Mouse (Mus musculus) myocyte (in vitro differentiated cells): ENCODE measurements at regions not wholly inside any gene's neighbourhood (a gene's known extent, or its start where the extent isn't known, plus 50 kb on each side); places are given as distances from the start of the nearest gene placed in this dataset.

Experiments used
- E2F4 ChIP-seq: IDR thresholded peaks from one replicate; pipeline ENCODE4 v1.6.1; 2011; ENCODE audit warnings: mild to moderate bottlenecking, control low read depth, moderate library complexity; ENCODE audit not compliant: insufficient read depth
- MAX ChIP-seq: IDR thresholded peaks from one replicate; pipeline ENCODE4 v1.6.1; 2011; ENCODE audit warnings: low read depth, mild to moderate bottlenecking, control low read depth
- MYOG ChIP-seq, 3 experiments: IDR thresholded peaks; one replicate each; pipeline ENCODE4 v1.6.1; 2011; ENCODE audit warnings: control low read depth in 2 of 3, low read depth in 2 of 3, mild to moderate bottlenecking in 2 of 3; ENCODE audit not compliant: insufficient read length in 2 of 3, control insufficient read depth in 1 of 3, insufficient read depth in 1 of 3
- POLR2A ChIP-seq: IDR thresholded peaks from one replicate; pipeline ENCODE4 v1.6.1; 2011; ENCODE audit warnings: low read depth, mild to moderate bottlenecking, control low read depth, moderate library complexity; ENCODE audit not compliant: insufficient read length
- POLR2AphosphoS2 ChIP-seq: IDR thresholded peaks from one replicate; pipeline ENCODE4 v1.6.1; 2011; ENCODE audit warnings: low read depth, control low read depth; ENCODE audit not compliant: insufficient read length
- REST ChIP-seq: IDR thresholded peaks from one replicate; pipeline ENCODE4 v1.6.1; 2011; ENCODE audit warnings: mild to moderate bottlenecking, control low read depth, moderate library complexity; ENCODE audit not compliant: insufficient read depth, insufficient read length
- SRF ChIP-seq: IDR thresholded peaks from one replicate; pipeline ENCODE4 v1.6.1; 2011; ENCODE audit warnings: low read depth; ENCODE audit not compliant: control insufficient read depth, insufficient read length
- TCF12 ChIP-seq: IDR thresholded peaks from one replicate; pipeline ENCODE4 v1.6.1; 2011; ENCODE audit warnings: mild to moderate bottlenecking, control low read depth; ENCODE audit not compliant: poor library complexity, insufficient read depth, severe bottlenecking
- TCF3 ChIP-seq: IDR thresholded peaks from one replicate; pipeline ENCODE4 v1.6.1; 2011; ENCODE audit warnings: low read depth, control low read depth; ENCODE audit not compliant: insufficient read length
- USF1 ChIP-seq: IDR thresholded peaks from one replicate; pipeline ENCODE4 v1.6.1; 2011; ENCODE audit warnings: low read depth, mild to moderate bottlenecking, control low read depth, moderate library complexity

- TF ChIP-seq POLR2A: no peak
- no peak for TF ChIP-seq TCF12
- TF ChIP-seq MYOG (IDR thresholded peaks at IDR 0.05; ENCODE audit: control insufficient read depth in 1 of 3, insufficient read depth in 1 of 3, insufficient read length in 2 of 3, low read depth in 2 of 3): no peak
- TF ChIP-seq MAX: no peak
- no peak for TF ChIP-seq USF1
- TF ChIP-seq REST: no peak
- no peak for TF ChIP-seq POLR2AphosphoS2
- TF ChIP-seq TCF3: no peak
- no peak for TF ChIP-seq E2F4
- TF ChIP-seq SRF: no peak
These were observed 295.9 kb upstream of the Cd180 start for GRCm38 (mm10) chr13:102397411-102397810.
